Mouse (Mus musculus) layer of hippocampus, adult 8-10 months (tissue): ENCODE data around the gene Snx3. TPM values are rescaled to one million over a fixed set of nuclear protein-coding genes. Genes with fewer than 3 reads are reported as not detected.

Experiments
- DNase-seq, 2 experiments: peaks; one replicate each; pipeline ENCODE4 v3.0.0; 2022; ENCODE audit warnings: low spot score in 2 of 2
- total RNA-seq, 4 experiments: library from RNA; stranded (reverse); gene quantifications; 2 replicates each; pipeline ENCODE4 v1.2.4; 2022

Snx3 gene
- total RNA-seq, 4 experiments from 2014 or later, result 176 to 202 (median 187) TPM

DNA sequence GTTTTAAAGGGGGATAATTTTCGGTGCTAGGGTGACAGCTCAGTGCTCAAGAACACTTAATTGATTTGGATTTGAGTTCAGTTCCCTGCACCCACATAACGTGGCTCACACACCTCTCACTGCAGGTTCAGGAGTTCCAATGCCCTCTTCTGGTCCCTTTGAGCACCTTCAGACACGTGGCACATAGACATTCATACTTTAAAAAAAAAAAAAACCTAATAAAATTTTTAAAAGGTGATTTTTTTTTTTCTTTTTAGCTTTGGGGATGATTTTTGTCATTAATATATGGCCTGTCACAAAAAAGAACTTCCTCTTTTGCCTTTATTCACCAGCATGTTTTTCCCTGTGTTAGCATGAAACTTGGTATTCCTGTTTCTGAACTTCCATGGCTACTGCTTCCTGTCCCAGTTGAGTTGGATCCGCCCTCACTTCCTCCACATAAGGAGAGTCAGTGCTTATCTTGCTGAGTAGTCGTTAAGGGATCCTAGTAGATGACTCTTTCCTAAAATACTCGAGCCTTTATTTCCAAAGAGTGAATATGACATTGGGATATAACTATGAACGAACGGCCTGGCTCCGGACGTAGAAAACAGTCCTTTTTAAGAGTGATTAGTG, 2.4 kb downstream of the Snx3 start:
- no peak for DNase-seq

GRCm38 (mm10) chr10:42510141-42510540, 8.3 kb downstream of the Snx3 start:
- no peak for DNase-seq

DNA sequence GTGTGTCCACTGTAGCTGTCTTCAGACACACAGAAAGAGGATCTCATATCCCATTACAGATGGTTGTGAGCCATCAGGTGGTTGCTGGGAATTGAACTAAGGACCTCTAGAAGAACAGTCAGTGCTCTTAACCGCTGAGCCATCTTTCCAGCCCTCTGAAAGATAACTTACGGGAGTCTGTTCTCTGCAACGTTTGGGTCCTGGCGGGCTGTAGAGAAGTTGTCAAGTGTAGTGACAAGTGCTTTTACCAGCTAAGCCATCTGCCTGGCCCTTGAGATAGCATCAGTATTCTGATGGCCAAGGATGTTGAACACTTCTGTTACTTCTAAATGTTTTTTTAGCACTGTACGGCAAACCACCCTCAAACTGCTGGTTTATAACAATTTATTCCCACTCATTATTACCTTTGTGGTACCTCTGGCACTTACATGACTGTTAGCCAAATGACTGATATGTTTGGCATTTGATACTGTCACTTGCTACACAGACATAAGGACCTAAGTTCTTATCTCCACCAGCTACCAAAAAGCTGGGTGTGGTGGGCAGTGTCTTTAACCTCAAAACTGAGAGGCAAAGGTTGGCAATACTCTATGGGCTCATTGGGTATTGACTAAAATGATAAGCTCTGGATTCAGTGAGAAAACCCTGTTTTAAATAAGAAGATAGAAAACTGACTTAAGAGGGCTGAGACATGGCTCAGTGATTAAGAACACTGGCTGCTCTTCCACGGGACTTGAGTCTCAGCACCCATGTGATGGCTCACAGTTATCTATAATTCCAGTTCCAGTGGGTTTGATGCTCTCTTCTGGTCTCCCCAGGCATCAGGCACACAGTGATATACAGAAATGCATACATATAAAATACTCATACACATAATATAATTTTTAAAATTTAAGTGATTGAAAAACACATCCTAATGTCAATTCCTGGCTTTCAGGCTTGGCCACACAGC, 9.6 kb downstream of the Snx3 start:
- no peak for DNase-seq

DNA sequence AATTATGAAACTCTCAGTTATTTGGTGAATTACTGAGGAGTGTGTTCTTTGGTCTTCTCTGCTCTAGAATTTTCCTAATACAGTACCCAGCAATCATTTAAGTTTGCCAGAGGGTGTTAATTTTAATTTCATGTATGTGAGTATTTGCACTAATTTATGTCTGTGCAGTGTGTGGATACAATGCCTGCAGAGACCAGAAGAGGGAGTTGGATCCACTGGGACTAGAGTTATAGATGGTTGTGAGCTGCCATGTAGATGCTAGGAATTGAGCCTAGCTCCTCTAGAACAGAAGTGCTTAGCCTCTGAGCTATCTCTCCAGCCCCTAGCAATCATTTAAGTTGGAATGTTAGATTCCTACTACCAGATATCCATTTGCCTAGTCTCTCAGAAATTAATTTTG, 12.3 kb downstream of the Snx3 start:
- no peak for DNase-seq

DNA sequence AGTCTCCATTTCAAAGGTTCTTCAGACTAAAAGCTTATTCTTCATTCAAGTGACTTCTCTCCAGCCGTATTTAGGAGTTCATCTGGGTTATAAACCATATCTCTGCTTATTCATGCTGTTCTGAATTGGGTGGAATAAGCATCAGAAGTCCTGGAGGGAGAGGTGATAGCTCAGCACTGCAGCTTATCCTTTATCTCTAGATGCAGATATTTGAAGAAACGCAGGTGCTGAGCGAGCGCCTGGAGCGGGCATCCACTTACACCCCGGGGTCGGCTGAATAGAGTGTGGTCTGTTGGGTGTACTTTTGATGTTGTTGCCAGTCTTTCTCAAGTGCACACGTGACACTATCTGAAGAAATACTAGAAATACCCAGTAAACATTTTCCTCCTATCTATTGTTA, 16.5 kb downstream of the Snx3 start:
- no peak for DNase-seq

DNA sequence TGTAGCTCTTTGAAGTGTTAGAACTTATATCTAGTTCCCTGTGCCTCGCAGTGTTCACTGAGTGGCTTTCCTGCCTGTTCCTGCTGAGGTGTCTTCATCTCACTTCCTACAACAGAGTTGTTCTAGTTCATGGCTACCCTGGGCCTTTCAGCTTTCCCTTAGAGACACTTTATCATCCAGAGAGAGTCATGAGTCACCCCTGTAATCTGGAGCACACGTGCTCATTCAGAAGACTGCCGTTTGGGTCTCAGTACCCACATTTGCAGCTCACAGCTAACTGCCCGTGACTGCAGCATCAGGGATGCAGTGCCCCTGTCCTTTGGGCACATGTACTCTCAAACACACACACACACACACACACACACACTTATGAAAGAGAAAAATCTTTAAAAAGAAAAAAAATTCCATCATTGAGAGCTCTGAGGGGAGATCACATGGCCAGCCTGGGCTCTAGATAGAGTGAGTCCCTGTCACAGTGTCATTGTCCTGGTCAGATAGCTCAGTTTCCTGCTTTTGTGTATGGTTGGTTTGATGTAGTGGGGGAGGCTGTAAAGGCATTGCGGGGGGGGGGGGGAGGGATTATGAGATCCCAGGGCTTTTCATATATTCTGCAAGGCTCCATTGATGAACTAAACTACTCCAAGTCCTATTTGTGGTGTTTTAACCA, 19.6 kb downstream of the Snx3 start:
- DNase-seq, result no peak

DNA sequence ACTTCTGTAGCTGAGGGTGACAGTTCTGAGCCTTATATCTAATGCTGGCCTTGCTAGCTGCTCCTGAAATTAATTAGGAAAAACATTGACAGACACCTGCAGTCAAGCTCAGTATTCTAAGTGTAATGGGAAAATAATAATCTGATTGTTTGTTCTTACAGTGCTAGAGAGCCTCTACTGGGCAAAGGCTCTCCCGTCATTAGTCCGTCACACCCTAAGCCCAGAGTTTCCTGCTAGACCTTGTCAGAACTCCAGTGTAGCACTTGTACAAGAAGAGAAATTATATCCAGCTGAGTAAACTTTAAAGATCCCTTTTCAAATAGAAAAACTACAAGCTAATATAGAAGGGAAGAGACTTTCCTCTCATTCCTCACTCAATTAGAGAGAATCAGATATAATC, 21.1 kb downstream of the Snx3 start:
- no peak for DNase-seq

GRCm38 (mm10) chr10:42523556-42524162, 21.8 kb downstream of the Snx3 start:
- DNase-seq, result no peak

DNA sequence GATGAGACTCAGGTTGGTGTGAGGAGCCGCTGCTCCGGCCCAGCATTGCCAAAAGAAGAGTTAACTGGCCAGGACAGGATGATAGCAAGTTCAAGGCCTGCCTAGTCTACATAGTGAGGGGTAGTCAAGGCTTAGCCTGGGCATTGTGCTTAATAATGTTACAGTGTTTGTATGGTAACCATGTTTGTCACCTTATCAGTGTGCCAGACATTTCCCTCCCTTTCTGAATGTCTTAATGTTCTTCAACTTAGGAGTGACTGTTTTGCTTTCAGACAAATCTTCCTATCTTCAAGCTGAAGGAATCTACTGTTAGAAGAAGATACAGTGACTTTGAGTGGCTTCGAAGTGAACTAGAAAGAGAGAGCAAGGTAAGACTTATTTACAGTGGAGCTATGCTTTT, 23.9 kb downstream of the Snx3 start:
- no peak for DNase-seq

DNA sequence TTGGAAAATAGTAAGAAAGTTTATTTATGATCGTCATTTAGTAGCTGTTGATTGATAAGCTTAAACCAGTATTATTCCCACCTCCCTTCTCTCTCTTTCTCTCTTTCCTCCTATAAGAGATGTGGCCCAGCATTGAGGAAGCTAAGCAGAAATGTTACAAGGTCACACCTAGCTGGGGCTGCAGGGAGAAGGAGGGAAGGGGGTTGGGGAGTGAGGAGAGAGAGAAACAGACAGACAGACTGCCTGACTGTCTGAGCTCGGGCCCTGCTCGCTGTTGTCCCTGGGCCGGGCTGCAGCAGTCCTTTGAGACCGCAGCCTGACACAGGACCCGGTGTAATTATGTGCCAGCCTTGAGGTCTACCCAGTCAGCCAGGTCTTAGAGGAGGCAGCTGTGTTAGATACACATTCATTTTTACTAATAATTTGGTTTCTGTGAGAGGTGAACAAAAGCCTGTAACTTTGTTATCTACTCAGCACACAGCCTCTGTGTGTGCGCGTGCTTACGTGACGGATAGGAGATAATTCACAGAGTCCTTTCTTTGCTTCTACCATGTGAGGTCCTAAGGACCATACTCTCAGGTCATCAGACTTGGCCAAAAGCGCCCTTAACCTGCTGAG, 32.1 kb downstream of the Snx3 start:
- no peak for DNase-seq

- no peak for DNase-seq
These were observed 35.9 kb downstream of the Snx3 start for GRCm38 (mm10) chr10:42537571-42538316.

- no peak for DNase-seq
These were observed 44.1 kb downstream of the Snx3 start for GRCm38 (mm10) chr10:42545707-42546503.

- no peak for DNase-seq
These were observed 44.7 kb downstream of the Snx3 start for GRCm38 (mm10) chr10:42546507-42546906.

GRCm38 (mm10) chr10:42559581-42560200, 57.9 kb downstream of the Snx3 start:
- no peak for DNase-seq

GRCm38 (mm10) chr10:42562272-42562671, 60.4 kb downstream of the Snx3 start:
- no peak for DNase-seq

- DNase-seq, result no peak
These were observed 70.7 kb downstream of the Snx3 start for GRCm38 (mm10) chr10:42572567-42572966.

DNA sequence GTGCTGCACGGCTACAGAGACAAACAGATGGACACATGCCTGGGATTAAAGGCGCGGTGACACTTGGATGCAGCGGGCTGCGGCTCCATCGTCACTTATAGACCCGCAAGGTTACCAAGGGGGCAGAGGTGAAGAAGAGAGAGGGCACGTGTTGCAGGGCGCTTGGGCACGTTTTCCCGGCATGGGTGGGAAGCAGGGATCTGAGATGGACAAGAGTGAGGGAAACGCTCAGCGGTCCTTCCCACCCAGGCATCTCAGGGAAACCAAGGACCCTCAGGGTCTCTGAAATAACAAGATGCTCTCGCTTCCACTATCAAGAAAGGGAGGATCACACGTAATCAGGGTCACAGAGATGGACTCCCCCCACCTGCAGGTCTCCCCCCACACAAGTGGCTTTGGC, 71.1 kb downstream of the Snx3 start:
- DNase-seq, result no peak

DNA sequence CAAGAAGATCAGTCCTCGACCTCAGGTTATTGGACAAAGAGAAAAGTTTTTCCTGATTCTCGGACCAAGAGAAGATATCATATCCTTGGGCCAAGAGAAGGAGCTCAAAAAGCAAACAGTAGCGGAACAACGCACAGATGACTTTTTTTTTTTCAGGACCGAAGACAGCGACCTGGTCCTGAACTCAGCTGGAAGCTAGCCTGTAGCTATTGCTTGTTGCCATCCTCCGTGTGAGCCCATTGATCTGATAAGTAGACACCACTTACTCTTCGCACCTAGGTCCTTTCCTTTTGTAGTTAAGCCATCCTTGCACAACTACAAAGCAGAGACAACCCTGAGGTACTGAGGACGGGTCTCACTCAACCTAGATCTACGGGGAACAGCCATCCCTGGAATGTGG, 72.8 kb downstream of the Snx3 start:
- DNase-seq, result no peak

GRCm38 (mm10) chr10:42577525-42578280, 75.9 kb downstream of the Snx3 start:
- DNase-seq, result no peak
